Mouse (Mus musculus): Measurements from ENCODE around the gene Ginm1.

GRCm38 (mm10) chr10:7834671-7835225 is 42.1 kb upstream of the Ginm1 start:
- TF ChIP-seq CTCF (IDR thresholded peaks at IDR 0.05; ENCODE audit: low read depth), result no peak
- no peak for TF ChIP-seq EP300 (IDR thresholded peaks at IDR 0.05; ENCODE audit: low read depth)
